Mouse (Mus musculus) megakaryocyte, embryonic 14.5 days (primary cell): ENCODE data around the gene Mier2.

ENCODE experiments used
- FLI1 ChIP-seq: IDR thresholded peaks from 2 replicates; pipeline ENCODE4 v1.6.1; 2012; ENCODE audit warnings: low read length, inconsistent platforms, mixed read lengths
- GATA1 ChIP-seq: IDR thresholded peaks from 3 replicates; pipeline ENCODE4 v1.6.1; 2012; ENCODE audit warnings: mixed read lengths, low read length, inconsistent platforms, borderline replicate concordance

DNA sequence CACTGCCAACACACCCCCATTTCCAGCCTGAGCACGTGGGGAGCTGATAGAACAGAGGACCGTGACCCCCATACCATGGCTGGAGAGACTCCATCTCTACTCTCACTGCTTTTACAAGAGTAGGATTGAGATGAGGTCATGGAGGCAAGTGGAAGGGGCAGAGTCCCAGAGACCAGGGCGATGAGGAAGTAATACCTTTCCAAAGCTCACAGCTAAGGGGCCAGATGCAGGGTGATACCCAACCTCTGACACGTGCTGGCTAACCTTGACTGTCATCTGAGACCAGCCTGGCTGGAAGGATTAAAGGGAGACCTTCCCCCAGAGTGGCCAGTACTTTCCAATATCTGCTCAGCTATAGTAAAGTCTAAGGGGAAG lies 32.7 kb upstream of the Mier2 start:
- TF ChIP-seq GATA1 (no peak), FLI1 (no peak)
